Mouse (Mus musculus): ENCODE results near the gene Mboat2. TPM values are rescaled to one million over a fixed set of nuclear protein-coding genes. Genes with fewer than 3 reads are reported as not detected.

Mboat2 gene
- polyA plus RNA-seq, 1 experiment from 2014 or later, result 42.1 TPM

GRCm38 (mm10) chr12:24845344-24845743 is 14.7 kb downstream of the Mboat2 start:
- WGBS, result 57% methylated on average over 4 of the region's 4 CpGs
- no peak overlapping the region for H3K4me3 ChIP-seq (ENCODE audit: low read length)
- peak overlapping the region; percentile 65 for H3K27ac ChIP-seq (ENCODE audit: low read length)

GRCm38 (mm10) chr12:24848107-24848506 is 17.4 kb downstream of the Mboat2 start:
- Histone ChIP-seq H3K9ac (ENCODE audit: low read length) (no peak overlapping the region), H3K27me3 (ENCODE audit: control insufficient read depth, insufficient read depth, low read depth, low read length) (no peaks in the 10 kb centered on the region), H3K9me3 (ENCODE audit: control insufficient read depth, low read length) (no peaks in the 10 kb centered on the region), H3K4me3 (ENCODE audit: low read length) (no peak overlapping the region), H3K27ac (ENCODE audit: low read length) (no peak overlapping the region), H3K36me3 (ENCODE audit: control insufficient read depth, insufficient read depth, low read length) (no peaks in the 10 kb centered on the region), H3K4me1 (replicated peaks; ENCODE audit: control insufficient read depth, insufficient read depth, low read length) (peaks cover 20% of the 10 kb centered on the region), H3K4me2 (ENCODE audit: low read depth, low read length) (no peak overlapping the region)
- WGBS, result 51% methylated on average over 5 of the region's 5 CpGs
- ATAC-seq (ENCODE audit: low read depth), result no peak

More at GRCm38 (mm10) chr12:24845344-24845743, 14.7 kb downstream of the Mboat2 start:
- ATAC-seq (ENCODE audit: low read depth), result peak; percentile 24; the same call in 1 of the 2 replicates
- H3K36me3 ChIP-seq (ENCODE audit: control insufficient read depth, insufficient read depth, low read length), result no peaks in the 10 kb centered on the region
- H3K4me2 ChIP-seq (ENCODE audit: low read depth, low read length), result no peak overlapping the region
- H3K9me3 ChIP-seq (ENCODE audit: control insufficient read depth, low read length), result no peaks in the 10 kb centered on the region
- H3K9ac ChIP-seq (ENCODE audit: low read length), result no peak overlapping the region
- no peaks in the 10 kb centered on the region for H3K27me3 ChIP-seq (ENCODE audit: control insufficient read depth, insufficient read depth, low read depth, low read length)
- peaks cover 36% of the 10 kb centered on the region for H3K4me1 ChIP-seq (replicated peaks; ENCODE audit: control insufficient read depth, insufficient read depth, low read length)

GRCm38 (mm10) chr12:24857354-24857753 is 26.7 kb downstream of the Mboat2 start:
- no peak overlapping the region for H3K9ac ChIP-seq (ENCODE audit: low read length)
- H3K36me3 ChIP-seq (ENCODE audit: control insufficient read depth, insufficient read depth, low read length), result no peaks in the 10 kb centered on the region
- no peaks in the 10 kb centered on the region for H3K27me3 ChIP-seq (ENCODE audit: control insufficient read depth, insufficient read depth, low read depth, low read length)
- H3K4me3 ChIP-seq (ENCODE audit: low read length), result no peak overlapping the region
- no peaks in the 10 kb centered on the region for H3K4me1 ChIP-seq (replicated peaks; ENCODE audit: control insufficient read depth, insufficient read depth, low read length)
- no peak overlapping the region for H3K4me2 ChIP-seq (ENCODE audit: low read depth, low read length)
- H3K9me3 ChIP-seq (ENCODE audit: control insufficient read depth, low read length), result no peaks in the 10 kb centered on the region
- H3K27ac ChIP-seq (ENCODE audit: low read length), result no peak overlapping the region
- 79% methylated on average over 5 of the region's 5 CpGs for WGBS
- ATAC-seq (ENCODE audit: low read depth), result no peak

GRCm38 (mm10) chr12:24859357-24859756 is 28.7 kb downstream of the Mboat2 start:
- Histone ChIP-seq H3K27ac (ENCODE audit: low read length) (no peak overlapping the region), H3K27me3 (ENCODE audit: control insufficient read depth, insufficient read depth, low read depth, low read length) (no peaks in the 10 kb centered on the region), H3K4me3 (ENCODE audit: low read length) (no peak overlapping the region), H3K4me1 (replicated peaks; ENCODE audit: control insufficient read depth, insufficient read depth, low read length) (peaks cover 9% of the 10 kb centered on the region), H3K9ac (ENCODE audit: low read length) (no peak overlapping the region), H3K9me3 (ENCODE audit: control insufficient read depth, low read length) (no peaks in the 10 kb centered on the region), H3K36me3 (ENCODE audit: control insufficient read depth, insufficient read depth, low read length) (no peaks in the 10 kb centered on the region), H3K4me2 (ENCODE audit: low read depth, low read length) (no peak overlapping the region)
- WGBS, result 54% methylated on average over 7 of the region's 7 CpGs
- no peak for ATAC-seq (ENCODE audit: low read depth)

- no peak overlapping the region for H3K4me2 ChIP-seq (ENCODE audit: low read depth, low read length)
- 82% methylated on average over 9 of the region's 9 CpGs for WGBS
- no peak overlapping the region for H3K4me3 ChIP-seq (ENCODE audit: low read length)
- H3K27me3 ChIP-seq (ENCODE audit: control insufficient read depth, insufficient read depth, low read depth, low read length), result no peaks in the 10 kb centered on the region
- no peak overlapping the region for H3K27ac ChIP-seq (ENCODE audit: low read length)
- ATAC-seq (ENCODE audit: low read depth), result no peak
- H3K9me3 ChIP-seq (ENCODE audit: control insufficient read depth, low read length), result no peaks in the 10 kb centered on the region
- H3K9ac ChIP-seq (ENCODE audit: low read length), result no peak overlapping the region
- peaks cover 10% of the 10 kb centered on the region for H3K4me1 ChIP-seq (replicated peaks; ENCODE audit: control insufficient read depth, insufficient read depth, low read length)
- H3K36me3 ChIP-seq (ENCODE audit: control insufficient read depth, insufficient read depth, low read length), result no peaks in the 10 kb centered on the region
Observed at GRCm38 (mm10) chr12:24860436-24860835, 29.8 kb downstream of the Mboat2 start.

GRCm38 (mm10) chr12:24863762-24864161 is 33.1 kb downstream of the Mboat2 start:
- 22% methylated on average over 1 of the region's 1 CpGs for WGBS
- Histone ChIP-seq H3K27ac (ENCODE audit: low read length) (no peak overlapping the region), H3K9ac (ENCODE audit: low read length) (no peak overlapping the region), H3K9me3 (ENCODE audit: control insufficient read depth, low read length) (no peaks in the 10 kb centered on the region), H3K4me2 (ENCODE audit: low read depth, low read length) (no peak overlapping the region), H3K36me3 (ENCODE audit: control insufficient read depth, insufficient read depth, low read length) (no peaks in the 10 kb centered on the region), H3K27me3 (ENCODE audit: control insufficient read depth, insufficient read depth, low read depth, low read length) (no peaks in the 10 kb centered on the region), H3K4me1 (replicated peaks; ENCODE audit: control insufficient read depth, insufficient read depth, low read length) (peaks cover 20% of the 10 kb centered on the region), H3K4me3 (ENCODE audit: low read length) (no peak overlapping the region)
- peak; percentile 29; the same call in 1 of the 2 replicates for ATAC-seq (ENCODE audit: low read depth)

- no peaks in the 10 kb centered on the region for H3K27me3 ChIP-seq (ENCODE audit: control insufficient read depth, insufficient read depth, low read depth, low read length)
- peaks cover 31% of the 10 kb centered on the region for H3K4me1 ChIP-seq (replicated peaks; ENCODE audit: control insufficient read depth, insufficient read depth, low read length)
- no peak overlapping the region for H3K4me3 ChIP-seq (ENCODE audit: low read length)
- H3K9me3 ChIP-seq (ENCODE audit: control insufficient read depth, low read length), result no peaks in the 10 kb centered on the region
- 55% methylated on average over 6 of the region's 6 CpGs for WGBS
- no peaks in the 10 kb centered on the region for H3K36me3 ChIP-seq (ENCODE audit: control insufficient read depth, insufficient read depth, low read length)
- no peak overlapping the region for H3K9ac ChIP-seq (ENCODE audit: low read length)
- peak; percentile 79 for ATAC-seq (ENCODE audit: low read depth)
- peak overlapping the region; percentile 51 for H3K27ac ChIP-seq (ENCODE audit: low read length)
- H3K4me2 ChIP-seq (ENCODE audit: low read depth, low read length), result no peak overlapping the region
Observed at GRCm38 (mm10) chr12:24866645-24867044, 36.0 kb downstream of the Mboat2 start.

GRCm38 (mm10) chr12:24868694-24869093 is 38.0 kb downstream of the Mboat2 start:
- Histone ChIP-seq H3K9ac (ENCODE audit: low read length) (no peak overlapping the region), H3K4me3 (ENCODE audit: low read length) (no peak overlapping the region), H3K4me2 (ENCODE audit: low read depth, low read length) (no peak overlapping the region), H3K4me1 (replicated peaks; ENCODE audit: control insufficient read depth, insufficient read depth, low read length) (peaks cover 26% of the 10 kb centered on the region; the same call in 1 of the 2 replicates), H3K27ac (ENCODE audit: low read length) (no peak overlapping the region), H3K36me3 (ENCODE audit: control insufficient read depth, insufficient read depth, low read length) (no peaks in the 10 kb centered on the region), H3K9me3 (ENCODE audit: control insufficient read depth, low read length) (no peaks in the 10 kb centered on the region), H3K27me3 (ENCODE audit: control insufficient read depth, insufficient read depth, low read depth, low read length) (no peaks in the 10 kb centered on the region)
- no peak for ATAC-seq (ENCODE audit: low read depth)
- WGBS, result 80% methylated on average over 4 of the region's 4 CpGs

GRCm38 (mm10) chr12:24869231-24869630 is 38.6 kb downstream of the Mboat2 start:
- Histone ChIP-seq H3K9ac (ENCODE audit: low read length) (no peak overlapping the region), H3K4me3 (ENCODE audit: low read length) (no peak overlapping the region), H3K36me3 (ENCODE audit: control insufficient read depth, insufficient read depth, low read length) (no peaks in the 10 kb centered on the region), H3K9me3 (ENCODE audit: control insufficient read depth, low read length) (no peaks in the 10 kb centered on the region), H3K4me1 (replicated peaks; ENCODE audit: control insufficient read depth, insufficient read depth, low read length) (peaks cover 21% of the 10 kb centered on the region; the same call in 1 of the 2 replicates), H3K27ac (ENCODE audit: low read length) (no peak overlapping the region), H3K27me3 (ENCODE audit: control insufficient read depth, insufficient read depth, low read depth, low read length) (no peaks in the 10 kb centered on the region), H3K4me2 (ENCODE audit: low read depth, low read length) (no peak overlapping the region)
- 56% methylated on average over 5 of the region's 5 CpGs for WGBS
- ATAC-seq (ENCODE audit: low read depth), result no peak

- H3K4me1 ChIP-seq (replicated peaks; ENCODE audit: control insufficient read depth, insufficient read depth, low read length), result peaks cover 17% of the 10 kb centered on the region; the same call in 1 of the 2 replicates
- ATAC-seq (ENCODE audit: low read depth), result no peak
- WGBS, result 42% methylated on average over 4 of the region's 4 CpGs
Observed at GRCm38 (mm10) chr12:24870901-24871300, 40.2 kb downstream of the Mboat2 start.

More at GRCm38 (mm10) chr12:24870901-24871300, 40.2 kb downstream of the Mboat2 start:
- Histone ChIP-seq H3K4me3 (ENCODE audit: low read length) (no peak overlapping the region), H3K27me3 (ENCODE audit: control insufficient read depth, insufficient read depth, low read depth, low read length) (no peaks in the 10 kb centered on the region), H3K36me3 (ENCODE audit: control insufficient read depth, insufficient read depth, low read length) (no peaks in the 10 kb centered on the region), H3K27ac (ENCODE audit: low read length) (no peak overlapping the region), H3K9ac (ENCODE audit: low read length) (no peak overlapping the region), H3K9me3 (ENCODE audit: control insufficient read depth, low read length) (no peaks in the 10 kb centered on the region), H3K4me2 (ENCODE audit: low read depth, low read length) (no peak overlapping the region)

Measured in lung, embryonic 16.5 days (tissue).